Mouse (Mus musculus): ENCODE results near the gene Sncg.
"Not testable (repeated sequence)": the region's sequence is repeated elsewhere in the genome, so short reads cannot be mapped to it uniquely, and the experiment has no call there.

Gene Sncg

DNA sequence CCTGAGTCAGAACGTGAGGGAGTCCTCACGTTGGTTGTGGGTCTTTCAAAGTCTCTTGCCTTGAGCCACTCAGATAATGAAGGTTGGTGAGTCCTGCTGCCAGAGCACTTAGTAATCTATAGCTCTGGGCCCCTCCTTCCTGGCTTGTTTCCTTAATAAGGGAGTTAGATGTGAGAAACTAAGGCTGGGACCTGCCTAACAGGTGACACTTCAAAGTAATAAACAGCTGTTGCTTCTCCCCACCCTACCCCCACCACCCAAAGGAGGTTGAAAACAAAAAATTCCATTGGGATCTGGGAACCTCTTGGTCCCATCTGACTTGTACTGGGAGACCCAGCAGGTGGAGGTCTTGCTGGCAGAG is 9.5 kb downstream of the Sncg start:
- no peak for DNase-seq

DNA sequence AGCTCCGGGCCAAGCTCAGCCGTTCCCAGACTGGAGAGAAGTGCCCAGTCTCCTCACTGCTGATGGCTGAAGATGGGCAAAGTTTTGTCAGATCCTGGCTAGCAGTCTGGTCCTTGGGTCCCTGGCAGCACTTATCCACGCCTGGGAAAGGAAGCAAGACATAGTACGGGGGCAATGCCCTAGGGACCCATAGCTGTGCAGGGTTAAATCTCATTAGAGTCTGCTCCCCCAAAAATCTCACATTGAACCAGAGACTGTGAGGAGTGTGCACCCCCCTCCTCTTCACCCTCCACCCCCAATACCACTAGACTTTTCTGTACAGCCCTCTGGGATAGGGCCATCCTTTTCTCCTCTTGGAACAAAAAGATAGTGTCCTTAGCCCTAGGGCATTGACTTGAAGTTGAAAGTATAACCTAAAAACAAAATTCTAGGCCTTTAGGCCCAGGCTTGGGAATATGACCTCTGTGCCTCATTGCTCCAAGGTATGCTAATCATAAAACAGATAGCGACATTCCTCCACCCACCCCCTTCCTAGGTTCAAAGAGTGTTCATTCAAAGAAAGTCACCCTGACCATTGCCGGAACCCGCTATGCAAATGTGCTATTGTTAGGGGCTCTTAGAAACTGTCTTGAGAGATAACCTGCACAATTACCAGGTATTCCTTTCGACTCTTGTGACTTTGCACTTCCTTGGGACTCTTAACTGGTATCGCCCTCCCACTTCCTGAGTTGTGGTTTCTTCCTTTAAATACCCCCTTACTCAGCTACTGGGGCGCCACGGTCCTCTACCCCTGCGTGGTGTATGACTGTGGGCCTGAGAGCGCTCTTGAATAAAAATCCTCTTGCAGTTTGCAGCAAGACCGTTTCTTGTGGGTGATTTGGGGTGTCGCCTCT is 10.1 kb downstream of the Sncg start:
- DNase-seq, result not testable (repeated sequence)

- peak; percentile 55 for DNase-seq
Measured at GRCm38 (mm10) chr14:34363490-34364253, 10.9 kb downstream of the Sncg start.

DNA sequence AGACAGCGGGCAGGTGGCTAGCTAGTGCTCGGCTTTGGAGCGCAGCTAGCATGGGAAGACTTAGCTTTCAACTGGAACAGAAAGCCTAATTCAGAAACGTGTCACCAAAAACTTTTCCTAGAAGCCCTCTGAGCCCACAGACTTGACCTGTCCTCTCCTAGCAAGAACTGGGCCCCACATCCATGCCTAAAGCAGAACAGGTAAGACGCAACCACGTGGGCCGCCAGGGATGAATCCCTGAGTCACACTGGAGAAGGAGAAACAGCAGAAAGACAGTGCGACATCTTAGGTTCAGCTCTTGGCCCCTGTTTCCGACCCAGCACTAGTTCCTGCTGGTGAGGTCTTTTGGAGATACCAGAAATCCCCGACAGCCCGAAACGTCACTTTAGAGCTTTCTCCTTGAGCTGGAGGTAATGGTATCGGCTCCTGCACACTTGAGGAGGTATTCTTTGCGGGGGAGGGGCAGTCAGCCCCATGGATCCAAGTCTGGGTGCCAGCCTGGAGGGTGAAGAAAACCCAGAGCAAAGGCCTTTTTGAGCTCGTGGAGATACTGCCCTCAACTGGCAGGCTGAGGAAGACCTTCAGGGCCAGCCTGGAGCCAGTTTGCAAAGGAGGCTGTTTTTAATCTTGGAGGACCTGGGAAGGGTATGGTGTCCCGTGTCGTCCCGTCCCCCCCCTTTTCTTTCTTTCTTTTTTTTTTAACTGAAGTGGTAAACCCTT is 11.7 kb downstream of the Sncg start:
- DNase-seq, result peak; percentile 55

DNA sequence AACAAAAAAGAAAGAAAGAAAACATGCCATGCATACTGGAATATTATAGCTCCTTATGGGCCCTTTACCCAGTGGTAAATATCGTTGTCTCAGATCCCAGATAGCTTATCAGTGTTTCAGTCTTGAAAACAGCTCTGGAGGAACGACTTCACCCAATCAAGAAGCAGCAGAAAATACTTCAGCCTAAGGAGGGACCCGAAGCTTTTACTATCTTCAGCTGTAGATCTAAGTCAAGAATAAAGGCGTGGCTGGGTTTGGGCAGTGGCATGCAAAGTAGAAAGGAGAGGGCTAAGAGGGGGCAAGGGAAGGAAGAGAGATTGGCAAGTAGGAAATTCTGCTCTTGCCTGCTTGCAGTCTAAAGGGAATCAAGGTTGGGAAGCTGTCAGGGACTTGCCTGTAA is 12.5 kb downstream of the Sncg start:
- DNase-seq, result no peak

GRCm38 (mm10) chr14:34360251-34360650 is 14.3 kb downstream of the Sncg start:
- no peak for DNase-seq

DNA sequence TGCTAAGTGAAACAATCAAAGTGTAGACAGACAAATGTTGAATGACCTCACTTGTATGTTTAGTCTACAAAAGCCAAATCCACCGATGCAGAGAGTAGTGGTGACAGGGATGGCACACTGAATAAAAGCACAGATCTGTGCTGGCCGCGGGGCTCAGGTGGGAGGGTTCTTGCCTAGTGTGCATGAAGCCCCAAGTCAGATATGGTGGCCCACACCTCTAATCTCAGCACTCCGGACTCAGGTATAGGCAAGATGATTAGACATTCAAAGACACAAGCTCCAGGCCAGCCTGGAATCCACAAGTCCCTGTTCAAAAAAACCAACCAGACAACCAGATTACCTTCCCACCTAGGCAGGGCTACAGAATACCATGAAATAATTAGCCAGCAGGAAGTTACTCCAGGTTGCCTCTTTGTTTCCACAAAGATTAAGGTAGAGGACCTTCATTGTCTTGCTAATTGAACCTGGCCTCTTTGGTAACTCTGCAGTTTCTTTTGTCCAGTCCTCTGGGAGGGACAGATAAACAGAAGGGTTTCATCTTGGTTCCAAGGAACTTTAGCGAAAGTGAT is 14.8 kb downstream of the Sncg start:
- DNase-seq, result no peak

GRCm38 (mm10) chr14:34357671-34358455 is 16.7 kb downstream of the Sncg start:
- DNase-seq, result no peak

DNA sequence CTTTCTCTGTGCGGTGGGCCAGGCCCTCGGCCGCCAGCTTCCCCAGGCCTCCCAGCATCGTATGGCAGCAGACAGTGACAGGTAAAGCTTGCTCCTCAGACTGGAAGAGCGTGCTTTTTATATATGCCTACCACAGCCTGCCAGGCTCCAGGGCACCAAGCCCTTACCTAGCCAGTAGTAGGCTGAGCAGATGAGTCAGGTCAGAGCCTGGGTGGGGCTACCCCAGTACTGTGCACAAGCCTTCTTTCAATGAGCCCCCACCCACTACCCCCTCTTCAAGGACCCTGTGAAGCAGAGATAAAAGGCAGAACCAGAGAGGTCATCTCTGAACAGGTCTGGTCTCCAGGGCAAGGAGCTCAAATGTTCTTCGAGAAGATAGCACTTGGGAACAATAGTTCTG is 19.3 kb downstream of the Sncg start, which contains the start of gene Fam25c:
TSS of gene Fam25c (minus strand) at position 133 of the 400 bp plus-strand sequence.
- no peak for DNase-seq

DNA sequence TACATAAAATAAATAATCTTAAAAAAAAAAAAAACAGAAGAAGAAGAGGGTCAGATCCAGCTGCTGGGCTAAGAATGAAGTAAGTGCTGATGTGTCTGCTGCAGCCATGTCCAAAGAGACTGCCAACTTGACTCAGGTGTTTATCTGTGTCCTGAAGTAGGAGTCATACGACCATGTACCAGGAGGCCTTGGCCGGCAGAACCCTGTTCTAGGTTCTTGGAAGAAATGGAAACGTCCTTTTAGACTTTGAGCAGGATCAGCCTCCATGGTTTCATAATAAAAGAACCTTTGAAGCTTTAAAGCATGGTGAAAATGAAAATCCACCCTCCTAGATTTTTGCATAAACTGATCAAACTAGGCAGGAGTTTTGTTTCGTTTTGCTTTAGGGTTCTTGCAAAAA is 20.1 kb downstream of the Sncg start:
- no peak for DNase-seq

GRCm38 (mm10) chr14:34353326-34353725 is 21.3 kb downstream of the Sncg start:
- DNase-seq, result no peak

DNA sequence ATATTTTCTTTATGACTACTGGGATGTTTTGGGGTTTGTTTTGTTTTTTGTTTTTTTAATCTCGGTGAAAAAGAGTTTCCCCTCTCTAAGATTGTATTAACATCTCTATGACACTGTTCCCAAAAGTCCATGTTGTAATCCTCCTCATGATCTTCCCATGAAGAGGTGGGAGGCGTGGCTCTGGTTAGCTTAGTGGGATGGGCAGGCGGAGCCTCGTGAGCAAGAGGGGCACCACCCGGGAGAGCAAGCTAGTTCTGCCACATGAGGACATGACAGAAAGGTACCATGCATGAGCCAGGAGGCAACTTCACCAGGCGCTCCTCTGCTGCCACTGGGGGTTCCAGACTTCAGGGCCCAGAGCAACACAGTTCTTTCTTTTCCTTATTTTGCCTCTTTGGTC is 22.1 kb downstream of the Sncg start:
- no peak for DNase-seq

DNA sequence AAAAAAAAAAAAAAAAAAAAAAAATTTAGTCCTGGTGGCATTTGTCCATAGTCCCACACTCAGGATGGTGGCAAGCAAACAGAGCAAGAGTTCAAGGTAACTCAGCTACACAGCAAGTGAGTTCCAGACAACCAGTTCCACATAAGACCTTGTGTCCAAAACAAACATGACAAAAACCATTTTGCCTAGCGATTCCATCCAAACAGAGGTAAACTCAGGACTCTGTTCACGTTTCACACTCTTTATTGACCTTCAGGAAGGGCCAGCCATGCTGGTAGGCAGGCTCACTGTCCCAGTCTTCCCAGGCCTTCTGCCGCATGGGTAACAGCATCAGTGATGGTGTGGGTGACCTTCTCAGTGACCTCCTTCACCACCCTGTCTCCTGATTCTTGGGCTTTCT is 22.9 kb downstream of the Sncg start:
- no peak for DNase-seq

DNA sequence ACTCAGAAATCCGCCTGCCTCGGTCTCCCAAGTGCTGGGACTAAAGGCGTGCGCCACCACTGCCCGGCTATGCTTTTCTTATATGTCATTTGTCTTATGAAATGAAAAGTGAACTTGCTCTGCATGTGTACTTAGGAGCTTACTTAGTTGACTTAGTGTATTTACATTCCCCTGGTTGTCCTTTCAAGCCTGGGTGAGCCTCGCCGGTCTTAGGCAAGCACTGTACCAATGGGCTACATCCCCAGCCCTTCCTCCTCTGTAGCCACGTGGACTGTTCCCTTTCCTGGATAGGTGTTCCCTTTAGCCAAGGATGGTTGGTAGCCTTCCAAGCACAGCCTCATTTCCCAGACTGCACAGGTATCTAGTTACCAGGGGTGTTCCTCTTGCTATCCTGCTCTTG is 25.6 kb downstream of the Sncg start:
- DNase-seq, result no peak

DNA sequence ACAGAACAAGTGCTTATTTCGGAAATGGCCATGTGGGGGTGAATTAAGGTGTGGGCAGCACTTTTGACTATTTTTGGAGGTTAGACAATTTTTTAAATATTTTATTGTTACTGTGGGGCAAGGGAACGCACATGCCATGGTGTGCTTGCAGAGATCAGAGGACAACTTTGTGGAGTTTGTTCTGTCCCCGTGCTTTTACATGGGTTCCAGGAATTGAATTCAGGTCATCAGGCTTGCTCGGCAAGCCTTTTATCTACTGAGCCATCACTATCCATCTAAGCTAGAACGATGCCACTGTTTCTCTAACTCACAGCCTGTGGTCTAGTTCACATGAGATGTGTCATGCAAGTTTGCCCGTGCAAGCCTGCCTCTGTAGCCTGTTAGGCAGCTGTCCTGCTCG is 26.3 kb downstream of the Sncg start:
- no peak for DNase-seq

DNA sequence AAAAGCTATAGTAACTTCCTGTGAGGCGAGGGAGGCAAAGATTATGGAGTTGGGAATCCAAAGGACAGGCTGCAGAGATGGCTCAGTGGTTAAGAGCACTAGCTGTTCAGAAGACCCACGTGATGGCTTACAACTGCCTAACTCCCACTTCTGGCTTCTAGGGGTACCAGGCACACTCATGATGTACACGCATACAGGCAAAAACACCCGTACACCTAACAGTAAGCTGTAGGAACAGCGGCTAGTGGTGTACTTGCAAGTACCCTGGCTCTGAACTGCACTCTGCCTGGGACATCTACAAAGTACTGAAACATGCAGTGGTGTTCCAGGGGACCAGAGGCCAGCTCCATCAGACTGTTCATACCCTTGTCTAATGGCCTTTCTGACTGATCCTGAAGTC is 27.5 kb downstream of the Sncg start:
- DNase-seq, result no peak

DNA sequence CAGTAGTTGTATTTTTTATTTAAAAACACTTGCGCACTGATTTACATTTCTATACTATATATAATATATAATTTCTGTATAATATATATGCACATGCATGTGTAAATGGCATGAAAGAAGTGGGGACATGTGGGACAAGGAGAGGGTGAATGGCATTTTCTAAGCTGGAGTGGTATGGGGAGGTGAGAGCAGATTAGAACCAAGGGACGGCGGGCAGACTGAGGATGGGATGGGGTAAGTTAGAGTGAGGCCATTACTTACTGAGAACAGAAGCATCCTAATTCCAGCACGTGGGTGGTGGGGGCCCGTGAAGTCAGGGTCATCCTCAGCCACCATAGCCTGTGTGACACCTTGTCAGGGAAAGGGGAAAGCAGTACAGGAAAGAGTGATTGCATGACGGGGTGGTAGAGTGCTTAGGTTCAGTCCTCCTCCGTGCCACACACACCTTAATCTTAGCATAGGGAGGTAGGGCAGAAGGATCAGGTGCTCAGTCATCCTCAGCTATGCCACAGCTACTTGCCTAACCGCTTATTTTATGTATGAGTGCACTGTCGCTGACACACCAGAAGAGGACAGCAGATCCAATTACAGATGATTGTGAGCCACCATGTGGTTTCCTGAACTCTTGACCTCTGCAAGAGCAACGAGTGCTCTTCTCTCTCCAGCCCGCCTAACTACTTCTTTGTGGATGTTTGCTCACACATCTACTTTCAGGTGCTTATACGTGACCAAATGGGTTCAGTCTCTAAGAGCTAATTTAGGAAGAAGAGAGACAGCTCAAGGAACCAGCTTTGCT is 28.6 kb downstream of the Sncg start:
- no peak for DNase-seq

DNA sequence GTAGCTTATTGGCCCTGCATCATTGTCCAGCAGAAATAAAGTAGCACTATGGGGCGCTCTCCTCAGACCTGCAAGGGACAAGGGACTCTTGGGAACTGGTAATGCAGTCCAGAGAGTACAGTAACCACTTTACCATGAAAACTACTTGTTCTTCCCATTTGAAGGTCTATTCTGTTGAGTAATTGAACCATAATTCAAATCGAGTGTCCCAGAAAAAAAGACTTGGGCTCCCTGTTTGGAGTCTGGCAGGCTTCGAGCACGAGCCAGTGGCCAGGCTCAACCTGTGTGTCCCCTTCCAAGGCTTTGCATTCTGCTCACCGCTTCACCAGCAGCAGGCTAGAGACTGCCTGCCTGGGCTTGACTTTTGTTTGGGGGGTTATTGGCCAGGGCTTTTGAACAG is 30.2 kb downstream of the Sncg start:
- DNase-seq, result no peak

GRCm38 (mm10) chr14:34343078-34343477 is 31.5 kb downstream of the Sncg start:
- no peak for DNase-seq

DNA sequence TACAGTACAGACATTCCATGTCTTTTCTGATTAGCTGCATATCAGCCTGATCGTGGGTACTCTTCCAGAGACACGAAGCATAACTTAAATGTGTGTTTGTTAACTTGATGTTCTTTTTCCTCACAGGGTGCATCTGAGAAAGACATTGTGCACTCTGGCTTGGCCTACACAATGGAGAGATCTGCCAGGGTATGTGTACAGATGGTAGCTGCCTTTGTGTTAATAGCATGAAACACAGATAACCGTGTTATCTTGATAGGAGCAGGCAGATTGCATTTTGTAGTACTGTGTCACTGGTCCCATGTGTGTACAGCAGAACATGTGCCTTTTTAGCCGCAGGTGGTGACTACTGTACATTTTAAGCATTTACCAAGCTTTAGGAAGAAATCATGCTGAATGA is 32.6 kb downstream of the Sncg start:
- DNase-seq, result no peak

- no peak for DNase-seq
Measured at GRCm38 (mm10) chr14:34339446-34339845, 35.1 kb downstream of the Sncg start.

DNA sequence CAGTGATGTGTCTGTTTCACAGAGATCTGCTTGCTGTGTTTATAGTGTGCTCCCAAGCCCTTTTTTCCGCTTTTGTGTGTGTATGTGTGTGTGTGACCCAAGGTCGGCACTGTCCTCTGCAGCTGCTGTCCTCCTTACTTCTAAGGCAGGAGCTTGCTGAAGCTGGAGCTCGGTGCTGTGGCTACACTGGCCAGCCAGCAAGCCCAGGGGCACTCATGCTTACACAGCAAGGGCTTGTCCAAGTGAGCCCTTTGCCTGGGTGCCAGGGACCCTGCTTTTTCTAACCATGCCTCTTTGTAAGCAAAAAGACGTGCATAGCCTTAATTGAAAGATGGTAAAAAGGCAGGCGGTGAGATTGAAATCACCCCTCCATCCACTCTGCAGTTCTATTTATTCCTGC is 42.1 kb downstream of the Sncg start:
- DNase-seq, result no peak
